Mouse (Mus musculus) forebrain, embryonic 13.5 days (tissue): Measurements from ENCODE around the gene Gadd45gip1. TPM values are rescaled to one million over a fixed set of nuclear protein-coding genes. Genes with fewer than 3 reads are reported as not detected.
A peak's percentile ranks its signal among the peaks of the same experiment; 100 is the strongest.

ENCODE experiments used
- ATAC-seq: fragments of 200-750 bp; cut with Nextera tagmentation; 2 replicates; pipeline ENCODE4 v1.8.0; 2017
- H3K27ac ChIP-seq: fragments of 300-500 bp; sonication (generic); 2 replicates; pipeline ENCODE4 v1.5.1; 2015; ENCODE audit warnings: inconsistent platforms, mild to moderate bottlenecking, moderate library complexity
- H3K27me3 ChIP-seq: fragments of 300-500 bp; sonication (generic); 2 replicates; pipeline ENCODE4 v1.6.1; 2015; ENCODE audit warnings: mild to moderate bottlenecking, inconsistent platforms
- H3K36me3 ChIP-seq: fragments of 300-500 bp; sonication (generic); 2 replicates; pipeline ENCODE4 v1.6.1; 2015; ENCODE audit warnings: mild to moderate bottlenecking, inconsistent platforms; ENCODE audit not compliant: poor library complexity, severe bottlenecking
- H3K4me1 ChIP-seq: fragments of 300-500 bp; sonication (generic); 2 replicates; pipeline ENCODE4 v1.6.1; 2015; ENCODE audit warnings: inconsistent platforms
- H3K4me2 ChIP-seq: fragments of 300-500 bp; sonication (generic); 2 replicates; pipeline ENCODE4 v1.6.1; 2015; ENCODE audit warnings: inconsistent platforms, mild to moderate bottlenecking, moderate library complexity
- H3K4me3 ChIP-seq: fragments of 300-500 bp; sonication (generic); 2 replicates; pipeline ENCODE4 v1.5.1; 2015; ENCODE audit warnings: mild to moderate bottlenecking, inconsistent platforms
- H3K9ac ChIP-seq: fragments of 300-500 bp; sonication (generic); 2 replicates; pipeline ENCODE4 v1.6.1; 2015; ENCODE audit warnings: mild to moderate bottlenecking, inconsistent platforms
- H3K9me3 ChIP-seq: fragments of 300-500 bp; sonication (generic); replicated peaks from 2 replicates; pipeline ENCODE4 v1.6.1; 2016; ENCODE audit warnings: inconsistent platforms
- WGBS: fragments of 180-500 bp; shearing (Covaris S2); methylation state at CpG from one replicate; pipeline ENCODE4 v1.1.7; 2015; 5-methylcytosine and 5-hydroxymethylcytosine counted together
- polyA plus RNA-seq: library from polyadenylated mRNA; unstranded; fragments of >200 nt; fragmentation: Nextera tagmentation; extraction: Ambion mirVana; gene quantifications from 2 replicates; pipeline ENCODE4 v1.2.1, GENCODE M21; 2015

The Gadd45gip1 gene
- polyA plus RNA-seq, 1 experiment from 2014 or later = 47.0 TPM

- ATAC-seq = peak; percentile 71
- Histone ChIP-seq H3K4me3 (no peak overlapping the region), H3K9me3 (no peaks in the 10 kb centered on the region), H3K4me2 (peak overlapping the region; percentile 30), H3K27ac (peak overlapping the region; percentile 95), H3K36me3 (peaks cover 51% of the 10 kb centered on the region), H3K9ac (no peak overlapping the region), H3K4me1 (peaks cover 58% of the 10 kb centered on the region), H3K27me3 (no peaks in the 10 kb centered on the region)
- 58% methylated on average over 10 of the region's 10 CpGs for WGBS
These were observed 3.8 kb downstream of the Gadd45gip1 start for GRCm38 (mm10) chr8:84834866-84835855.

GRCm38 (mm10) chr8:84837149-84837911 lies 6.0 kb downstream of the Gadd45gip1 start:
- WGBS = 79% methylated on average over 8 of the region's 8 CpGs
- Histone ChIP-seq H3K9me3 (no peaks in the 10 kb centered on the region), H3K9ac (no peak overlapping the region), H3K36me3 (peaks cover 64% of the 10 kb centered on the region), H3K4me1 (peaks cover 58% of the 10 kb centered on the region), H3K4me2 (no peak overlapping the region), H3K27ac (peak overlapping the region; percentile 31), H3K27me3 (no peaks in the 10 kb centered on the region), H3K4me3 (no peak overlapping the region)
- no peak for ATAC-seq

DNA sequence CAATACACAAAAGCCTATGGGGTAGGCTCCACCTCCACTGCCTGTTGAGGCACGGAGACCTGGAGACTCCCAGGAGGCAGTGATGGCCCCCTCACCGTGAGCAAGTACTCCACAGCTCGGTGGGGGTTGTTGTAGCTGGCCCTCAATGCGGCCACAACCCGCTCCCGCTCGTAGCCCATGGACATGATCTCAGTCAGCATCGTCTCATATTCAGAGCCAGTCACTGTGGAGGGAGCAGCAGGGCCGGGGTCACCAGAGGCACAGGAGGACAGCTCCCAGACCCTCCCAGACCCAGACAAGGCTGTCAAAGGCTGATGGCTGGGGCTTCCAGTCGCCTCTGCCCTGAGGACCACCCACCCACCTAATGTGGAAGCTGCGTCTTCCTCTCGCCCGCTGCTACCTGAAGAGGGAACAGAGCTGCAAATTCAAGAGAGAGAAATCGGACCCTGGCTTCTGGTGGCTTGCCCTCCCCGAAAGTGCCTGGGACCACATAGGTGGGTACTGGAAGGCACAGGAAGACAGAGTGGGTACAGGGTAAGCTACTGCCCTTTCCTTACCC lies 6.7 kb downstream of the Gadd45gip1 start:
- Histone ChIP-seq H3K9me3 (no peaks in the 10 kb centered on the region), H3K4me2 (no peak overlapping the region), H3K36me3 (peaks cover 70% of the 10 kb centered on the region), H3K27ac (peak overlapping the region; percentile 31), H3K27me3 (no peaks in the 10 kb centered on the region), H3K4me3 (no peak overlapping the region), H3K9ac (no peak overlapping the region), H3K4me1 (peaks cover 59% of the 10 kb centered on the region)
- WGBS = 89% methylated on average over 15 of the region's 15 CpGs
- ATAC-seq = no peak

- Histone ChIP-seq H3K36me3 (peaks cover 76% of the 10 kb centered on the region), H3K9ac (no peak overlapping the region), H3K4me3 (no peak overlapping the region), H3K27ac (no peak overlapping the region), H3K27me3 (no peaks in the 10 kb centered on the region), H3K9me3 (no peaks in the 10 kb centered on the region), H3K4me1 (peaks cover 59% of the 10 kb centered on the region), H3K4me2 (no peak overlapping the region)
- 87% methylated on average over 5 of the region's 5 CpGs for WGBS
- no peak for ATAC-seq
These were observed 7.2 kb downstream of the Gadd45gip1 start for GRCm38 (mm10) chr8:84838513-84838912.

- no peaks in the 10 kb centered on the region for H3K27me3 ChIP-seq
- H3K4me1 ChIP-seq = peaks cover 59% of the 10 kb centered on the region
- no peak for ATAC-seq
- WGBS = 94% methylated on average over 2 of the region's 2 CpGs
- H3K27ac ChIP-seq = no peak overlapping the region
- H3K9ac ChIP-seq = peak overlapping the region; percentile 95
- H3K36me3 ChIP-seq = peaks cover 77% of the 10 kb centered on the region
- H3K9me3 ChIP-seq = no peaks in the 10 kb centered on the region
- peak overlapping the region; percentile 81 for H3K4me2 ChIP-seq
- H3K4me3 ChIP-seq = peak overlapping the region; percentile 92
These were observed 8.1 kb downstream of the Gadd45gip1 start for GRCm38 (mm10) chr8:84839411-84839810.

DNA sequence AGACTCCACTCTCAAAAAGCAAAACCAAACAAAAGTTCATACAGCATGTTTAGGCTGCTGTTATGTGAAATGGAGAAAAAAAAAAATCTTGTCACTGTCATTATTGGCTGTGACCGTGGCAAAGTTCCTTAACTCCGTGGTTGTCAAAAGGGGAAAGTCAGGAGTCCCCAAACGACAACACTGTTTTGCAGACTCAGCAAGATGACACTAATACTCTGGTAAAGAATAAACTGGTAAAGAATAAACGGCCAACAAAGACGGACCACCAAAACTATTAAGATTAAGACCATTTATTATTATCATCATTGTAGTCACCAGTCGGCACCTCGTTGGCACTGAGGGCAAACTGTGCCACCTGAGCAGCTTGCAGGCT lies 8.5 kb downstream of the Gadd45gip1 start:
- 3% methylated on average over 7 of the region's 7 CpGs for WGBS
- Histone ChIP-seq H3K4me1 (peaks cover 59% of the 10 kb centered on the region), H3K4me2 (peak overlapping the region; percentile 81), H3K36me3 (peaks cover 77% of the 10 kb centered on the region), H3K9ac (peak overlapping the region; percentile 95), H3K27me3 (no peaks in the 10 kb centered on the region), H3K27ac (peak overlapping the region; percentile 86), H3K4me3 (peak overlapping the region; percentile 92), H3K9me3 (no peaks in the 10 kb centered on the region)
- no peak for ATAC-seq

DNA sequence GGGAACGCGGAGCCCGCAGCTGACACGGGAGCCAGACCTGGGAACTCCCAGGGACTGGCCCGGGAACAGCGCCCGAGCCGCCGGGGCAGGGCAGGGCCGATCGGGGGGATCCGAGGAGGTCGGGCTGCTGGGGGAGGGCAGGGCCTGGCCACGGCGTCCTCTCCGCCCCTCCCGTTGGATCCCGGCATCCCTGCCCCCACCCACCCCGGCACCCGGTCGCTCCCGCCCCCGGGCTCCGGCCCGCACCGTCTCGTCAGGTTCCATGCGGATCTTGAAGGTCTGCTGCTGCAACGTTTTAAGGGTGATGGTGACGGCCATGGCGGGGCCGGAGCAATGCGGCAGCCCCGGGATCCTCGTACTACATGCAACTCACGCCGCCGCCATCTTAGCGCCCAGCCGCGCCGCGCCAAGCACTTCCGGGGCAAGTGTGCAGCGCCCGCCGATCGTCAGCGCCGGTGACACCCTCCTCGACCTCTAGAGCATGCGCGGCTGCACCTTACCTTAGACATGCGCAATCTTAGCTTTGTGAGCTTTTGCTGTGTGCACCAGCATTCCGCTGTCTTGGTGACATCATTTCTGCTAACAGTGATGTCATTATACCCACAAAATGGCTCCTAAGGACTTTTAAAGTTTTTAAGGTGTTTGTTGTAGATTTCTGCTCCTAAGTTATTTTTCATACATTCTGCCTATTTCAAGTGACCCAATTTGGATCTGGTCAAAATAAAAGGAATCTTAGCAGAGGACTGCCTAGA lies 9.1 kb downstream of the Gadd45gip1 start, which contains the start of gene Rad23a:
Rad23a (minus strand) TSS at position 418 of the 752 bp plus-strand sequence.
- Histone ChIP-seq H3K36me3 (peaks cover 75% of the 10 kb centered on the region), H3K4me3 (peak within 1 kb of the TSS; percentile 92), H3K4me1 (peaks cover 60% of the 10 kb centered on the region), H3K27ac (peak within 1 kb of the TSS; percentile 86), H3K9ac (peak within 1 kb of the TSS; percentile 95), H3K9me3 (no peaks in the 10 kb centered on the region), H3K27me3 (no peaks in the 10 kb centered on the region), H3K4me2 (peak within 1 kb of the TSS; percentile 81)
- WGBS = under 1% methylated on average over 55 of the region's 55 CpGs
- peak; percentile 97 for ATAC-seq

- Histone ChIP-seq H3K4me2 (no peak overlapping the region), H3K4me3 (no peak overlapping the region), H3K9me3 (no peaks in the 10 kb centered on the region), H3K36me3 (peaks cover 64% of the 10 kb centered on the region), H3K9ac (no peak overlapping the region), H3K4me1 (peaks cover 54% of the 10 kb centered on the region), H3K27ac (no peak overlapping the region), H3K27me3 (no peaks in the 10 kb centered on the region)
- ATAC-seq = no peak
- WGBS = 65% methylated on average over 1 of the region's 1 CpGs
These were observed 10.2 kb downstream of the Gadd45gip1 start for GRCm38 (mm10) chr8:84841514-84841913.

DNA sequence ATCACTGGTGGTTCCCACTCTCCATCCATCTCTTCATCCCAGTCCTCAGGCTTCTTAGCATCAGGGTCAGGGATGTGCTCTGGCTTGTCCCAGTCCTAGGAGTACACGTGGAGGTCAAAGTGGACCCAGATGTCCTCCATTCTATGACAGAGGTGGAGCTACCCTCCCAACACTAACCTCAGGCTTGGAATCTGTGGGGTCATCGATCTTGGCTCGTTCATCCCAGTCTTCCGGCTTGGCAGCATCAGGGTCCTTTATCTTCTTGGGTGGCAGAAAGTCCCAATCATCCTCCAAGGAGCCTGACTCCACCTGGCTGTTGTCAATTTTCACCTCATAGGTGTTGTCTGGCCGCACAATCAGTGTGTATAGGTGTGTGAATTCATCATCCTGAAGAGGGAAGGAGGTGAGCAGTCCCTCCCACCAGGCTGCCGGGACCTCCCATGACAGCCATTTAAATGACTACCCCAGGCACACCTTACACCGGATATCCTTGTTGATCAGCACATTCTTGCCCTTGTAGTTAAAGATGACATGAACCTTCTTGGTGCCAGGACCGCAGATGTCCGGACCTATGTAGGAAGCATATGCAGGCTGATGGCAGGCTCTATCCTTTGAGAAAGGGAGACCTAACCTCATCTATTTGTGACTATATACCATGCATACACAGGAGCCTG lies 13.2 kb downstream of the Gadd45gip1 start:
- H3K4me3 ChIP-seq = peak overlapping the region; percentile 91
- H3K4me1 ChIP-seq = peaks cover 51% of the 10 kb centered on the region
- peak overlapping the region; percentile 97 for H3K9ac ChIP-seq
- peaks cover 42% of the 10 kb centered on the region for H3K36me3 ChIP-seq
- H3K27me3 ChIP-seq = no peaks in the 10 kb centered on the region
- no peak for ATAC-seq
- H3K9me3 ChIP-seq = no peaks in the 10 kb centered on the region
- H3K4me2 ChIP-seq = peak overlapping the region; percentile 91
- 90% methylated on average over 9 of the region's 9 CpGs for WGBS
- H3K27ac ChIP-seq = no peak overlapping the region

DNA sequence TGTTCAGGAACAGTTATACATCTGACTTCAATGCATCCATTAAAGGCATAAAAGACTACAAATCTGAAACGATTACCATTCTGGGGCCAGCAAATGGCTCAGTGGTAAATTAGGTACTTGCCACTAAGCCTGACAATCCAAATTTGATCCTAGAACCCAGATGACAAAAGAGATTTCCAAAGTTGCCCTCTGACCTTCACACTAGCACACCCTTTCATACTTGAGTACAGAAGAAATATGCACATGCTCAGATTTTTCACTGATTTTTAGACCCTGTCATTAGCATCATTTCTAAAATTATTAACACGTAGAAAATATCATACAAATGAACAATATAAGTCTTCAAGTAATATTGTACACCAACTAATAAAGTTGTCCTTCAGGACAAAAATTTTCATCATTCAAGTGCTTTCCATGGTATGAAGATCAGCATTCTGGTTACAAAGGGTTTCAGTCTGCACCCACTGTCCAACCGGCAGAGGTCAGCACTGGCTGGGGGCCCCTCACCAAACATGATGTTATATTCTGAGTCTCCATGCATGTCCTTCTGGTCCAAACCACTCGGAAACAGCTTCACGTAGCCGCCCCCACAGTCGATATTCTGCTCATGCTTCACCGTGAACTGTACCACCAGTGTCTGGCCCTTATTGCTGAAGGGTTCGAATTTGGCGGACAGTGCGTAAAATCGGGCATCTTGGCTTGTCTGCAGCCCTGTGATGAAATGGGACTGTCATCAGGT lies 14.2 kb downstream of the Gadd45gip1 start:
- Histone ChIP-seq H3K27me3 (no peaks in the 10 kb centered on the region), H3K27ac (peak overlapping the region; percentile 33; the same call in 1 of the 2 replicates), H3K36me3 (peaks cover 42% of the 10 kb centered on the region), H3K9me3 (no peaks in the 10 kb centered on the region), H3K4me3 (peak overlapping the region; percentile 91), H3K4me1 (peaks cover 45% of the 10 kb centered on the region), H3K9ac (peak overlapping the region; percentile 97), H3K4me2 (peak overlapping the region; percentile 91)
- no peak for ATAC-seq
- WGBS = 16% methylated on average over 12 of the region's 12 CpGs
